Mouse (Mus musculus) liver, adult 2 months (tissue): ENCODE results near the gene Hspa12b. TPM values are rescaled to one million over a fixed set of nuclear protein-coding genes. Genes with fewer than 3 reads are reported as not detected.

Source experiments
- DNase-seq: peaks from one replicate; pipeline ENCODE4 v3.0.0-alpha.2; 2011; ENCODE audit warnings: low read depth, low spot score; ENCODE audit errors: extremely low read depth
- H3K27ac ChIP-seq: fragments of 200-500 bp; replicated peaks from 2 replicates; pipeline ENCODE4 v1.5.1; 2012; ENCODE audit warnings: low read depth, mild to moderate bottlenecking, control low read depth, inconsistent platforms, low read length; ENCODE audit not compliant: insufficient read depth
- H3K27me3 ChIP-seq: fragments of 200-500 bp; 2 replicates; pipeline ENCODE4 v1.6.1; 2012; ENCODE audit warnings: mild to moderate bottlenecking, moderate library complexity, low read length, inconsistent platforms; ENCODE audit not compliant: control insufficient read depth, insufficient read depth
- H3K36me3 ChIP-seq: fragments of 200-500 bp; 2 replicates; pipeline ENCODE4 v1.6.1; 2012; ENCODE audit warnings: low read length, inconsistent platforms; ENCODE audit not compliant: control insufficient read depth, insufficient read depth
- H3K4me1 ChIP-seq: fragments of 200-500 bp; 2 replicates; pipeline ENCODE4 v1.6.1; 2011; ENCODE audit warnings: low read length; ENCODE audit not compliant: control insufficient read depth, insufficient read depth
- H3K4me3 ChIP-seq: fragments of 200-500 bp; 2 replicates; pipeline ENCODE4 v1.5.1; 2011; ENCODE audit warnings: low read depth, mild to moderate bottlenecking, control low read depth, low read length, moderate library complexity; ENCODE audit not compliant: insufficient read depth
- H3K79me2 ChIP-seq: fragments of 200-500 bp; 2 replicates; pipeline ENCODE4 v1.6.1; 2012; ENCODE audit warnings: inconsistent platforms, mild to moderate bottlenecking, low read length, moderate library complexity; ENCODE audit not compliant: control insufficient read depth, insufficient read depth
- H3K9ac ChIP-seq: fragments of 200-500 bp; 2 replicates; pipeline ENCODE4 v1.6.1; 2012; ENCODE audit warnings: low read depth, mild to moderate bottlenecking, control low read depth, inconsistent platforms, low read length
- CTCF ChIP-seq: fragments of 200-500 bp; IDR thresholded peaks from 2 replicates; pipeline ENCODE4 v1.5.1; 2011; ENCODE audit warnings: low read depth, low read length, control low read depth
- POLR2A ChIP-seq: fragments of 200-500 bp; IDR thresholded peaks from 2 replicates; pipeline ENCODE4 v1.6.1; 2011; ENCODE audit warnings: low read length, control low read depth; ENCODE audit not compliant: insufficient read depth; ENCODE audit errors: extremely low read depth
- WGBS: fragments of 180-500 bp; shearing (Covaris S2); methylation state at CpG from one replicate; pipeline ENCODE4 v1.1.7; 2018; 5-methylcytosine and 5-hydroxymethylcytosine counted together
- polyA plus RNA-seq: library from polyadenylated mRNA; depleted of rRNA; stranded (reverse); fragments of >200 nt; gene quantifications from 2 replicates; pipeline ENCODE4 v1.2.3, GENCODE M21; 2012; rRNA removed
- total RNA-seq: library from RNA; depleted of rRNA; stranded (reverse); fragments of >200 nt; gene quantifications from 2 replicates; pipeline ENCODE4 v1.2.3, GENCODE M21; 2014; rRNA removed

Gene Hspa12b
- total and polyA plus RNA-seq, 2 experiments, result 1.0 to 1.1 TPM

DNA sequence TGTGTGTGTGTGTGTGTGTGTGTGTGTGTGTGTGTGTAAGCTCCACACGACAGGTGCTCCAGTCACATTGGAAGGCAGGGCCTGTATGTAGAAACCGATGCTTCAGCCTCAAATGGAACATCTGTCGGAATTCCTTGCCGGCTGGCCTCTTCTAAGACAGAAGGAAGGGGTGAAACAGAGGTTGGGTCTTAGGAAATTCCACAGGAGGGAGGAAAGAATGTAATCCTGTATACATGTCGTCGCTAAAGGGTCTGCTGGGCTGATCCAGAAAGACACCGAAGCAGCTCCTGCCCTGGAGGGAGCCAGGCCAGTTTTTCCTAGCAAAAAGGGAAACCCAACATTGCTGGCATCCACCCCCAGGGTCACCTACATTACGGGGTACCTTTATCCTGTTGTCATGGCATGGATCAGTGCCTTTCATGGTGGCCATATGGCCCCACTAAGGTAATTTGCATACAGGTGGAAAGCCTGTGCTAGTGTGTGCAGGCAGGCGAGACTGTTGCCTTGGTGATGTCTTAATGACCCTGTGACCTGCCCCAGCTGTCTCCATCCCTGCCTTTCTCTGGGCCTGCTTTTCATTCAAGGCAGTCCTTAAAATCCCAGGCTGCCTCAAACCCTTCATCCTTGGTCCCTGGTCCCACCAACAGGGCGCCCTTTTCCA, 63.4 kb downstream of the Hspa12b start:
- H3K4me3 ChIP-seq, result no peak overlapping the region
- H3K36me3 ChIP-seq, result no peaks in the 10 kb centered on the region
- no peak overlapping the region for H3K27ac ChIP-seq
- WGBS, result 93% methylated on average over 10 of the region's 10 CpGs
- no peak overlapping the region for H3K9ac ChIP-seq
- DNase-seq, result no peak
- H3K79me2 ChIP-seq, result no peaks in the 10 kb centered on the region
- H3K4me1 ChIP-seq, result peaks cover 5% of the 10 kb centered on the region
- TF ChIP-seq POLR2A (no peak), CTCF (no peak)
- no peaks in the 10 kb centered on the region for H3K27me3 ChIP-seq

DNA sequence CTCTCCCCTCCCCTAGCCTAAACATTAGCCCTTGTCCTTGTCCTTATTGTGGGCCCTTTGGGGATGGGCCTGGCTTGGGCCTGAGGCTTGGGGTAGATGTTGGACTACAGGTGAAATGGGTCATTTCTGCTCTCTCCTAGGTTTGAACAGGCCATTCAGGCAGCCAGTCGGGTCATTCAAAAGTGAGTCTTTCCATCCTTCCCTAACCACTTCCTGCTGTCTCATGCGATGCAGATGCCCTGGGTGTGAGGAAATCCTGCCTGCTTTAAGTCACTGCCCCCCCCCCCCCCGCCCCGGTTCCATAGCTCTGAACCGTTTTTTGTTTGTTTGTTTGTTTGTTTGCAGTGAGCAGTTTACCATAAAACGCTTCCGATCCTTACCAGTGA, 63.9 kb downstream of the Hspa12b start:
- 86% methylated on average over 7 of the region's 7 CpGs for WGBS
- Histone ChIP-seq H3K27ac (no peak overlapping the region), H3K36me3 (no peaks in the 10 kb centered on the region), H3K27me3 (no peaks in the 10 kb centered on the region), H3K4me1 (peaks cover 5% of the 10 kb centered on the region), H3K4me3 (no peak overlapping the region), H3K79me2 (no peaks in the 10 kb centered on the region), H3K9ac (no peak overlapping the region)
- TF ChIP-seq CTCF, result no peak
- no peak for DNase-seq

Other genes with a start within 250 kb of the Hspa12b start
- gene 4930402H24Rik, start 220.9 kb upstream of the Hspa12b start, total RNA-seq, result 14.8 and 19.9 TPM in 2 replicates
- 15.4 and 18.2 TPM in 2 replicates for gene 4930402H24Rik, start 220.9 kb upstream of the Hspa12b start, polyA plus RNA-seq
- gene Atrn, start 220.8 kb upstream of the Hspa12b start, total RNA-seq, result 27.2 and 32.6 TPM in 2 replicates
- gene Atrn, start 220.8 kb upstream of the Hspa12b start, polyA plus RNA-seq, result 13.5 and 16.6 TPM in 2 replicates
- gene Gfra4, start 84.2 kb upstream of the Hspa12b start, total RNA-seq, result not detected in 2 replicates
- 0.07 and 0.17 TPM in 2 replicates for gene Gfra4, start 84.2 kb upstream of the Hspa12b start, polyA plus RNA-seq
- 0.28 and 0.67 TPM in 2 replicates for gene Adam33, start 63.5 kb upstream of the Hspa12b start, total RNA-seq
- gene Adam33, start 63.5 kb upstream of the Hspa12b start, polyA plus RNA-seq, result 1.1 and 1.7 TPM in 2 replicates
- gene Siglec1, start 40.5 kb upstream of the Hspa12b start, total RNA-seq, result 4.5 and 5.6 TPM in 2 replicates
- gene Siglec1, start 40.5 kb upstream of the Hspa12b start, polyA plus RNA-seq, result 3.2 and 9.9 TPM in 2 replicates
- not detected in 2 replicates for gene Gm11037, start 6.2 kb downstream of the Hspa12b start, total RNA-seq
- not detected in 2 replicates for gene Gm11037, start 6.2 kb downstream of the Hspa12b start, polyA plus RNA-seq
- 3.4 and 3.6 TPM in 2 replicates for gene 1700037H04Rik, start 32.8 kb downstream of the Hspa12b start, total RNA-seq
- gene 1700037H04Rik, start 32.8 kb downstream of the Hspa12b start, polyA plus RNA-seq, result 16.6 and 20.3 TPM in 2 replicates
- gene Cenpb, start 52.8 kb downstream of the Hspa12b start, total RNA-seq, result 27.3 and 27.5 TPM in 2 replicates
- gene Cenpb, start 52.8 kb downstream of the Hspa12b start, polyA plus RNA-seq, result 35.2 and 40.5 TPM in 2 replicates
- 0.94 and 1.0 TPM in 2 replicates for gene Cdc25b, start 59.7 kb downstream of the Hspa12b start, total RNA-seq
- 1.1 and 1.5 TPM in 2 replicates for gene Cdc25b, start 59.7 kb downstream of the Hspa12b start, polyA plus RNA-seq
- 0.37 and 0.81 TPM in 2 replicates for gene Spef1, start 60.0 kb downstream of the Hspa12b start, total RNA-seq
- gene Spef1, start 60.0 kb downstream of the Hspa12b start, polyA plus RNA-seq, result 0.76 and 0.96 TPM in 2 replicates
- gene Ap5s1, start 79.8 kb downstream of the Hspa12b start, total RNA-seq, result 12.4 and 15.4 TPM in 2 replicates
- 49.1 and 53.8 TPM in 2 replicates for gene Ap5s1, start 79.8 kb downstream of the Hspa12b start, polyA plus RNA-seq
- gene Mavs, start 106.8 kb downstream of the Hspa12b start, total RNA-seq, result 25.0 and 40.6 TPM in 2 replicates
- gene Mavs, start 106.8 kb downstream of the Hspa12b start, polyA plus RNA-seq, result 134 and 135 TPM in 2 replicates
- gene Pank2, start 135.2 kb downstream of the Hspa12b start, total RNA-seq, result 16.0 and 16.2 TPM in 2 replicates
- 6.1 and 6.6 TPM in 2 replicates for gene Pank2, start 135.2 kb downstream of the Hspa12b start, polyA plus RNA-seq
- gene Rnf24, start 225.6 kb downstream of the Hspa12b start, total RNA-seq, result 2.1 and 2.9 TPM in 2 replicates
- gene Rnf24, start 225.6 kb downstream of the Hspa12b start, polyA plus RNA-seq, result 1.5 and 2.3 TPM in 2 replicates